Mouse (Mus musculus) fat pad, adult 2 months (tissue): Measurements from ENCODE around the gene Tspear.

Experiments
- DNase-seq: peaks from one replicate; pipeline ENCODE4 v3.0.0-alpha.2; 2011; ENCODE audit warnings: low read depth, low spot score; ENCODE audit errors: extremely low read depth

The Tspear gene

GRCm38 (mm10) chr10:77864762-77865143 is 178.4 kb downstream of the Tspear start:
- DNase-seq, result no peak

- DNase-seq, result no peak
These were observed 181.2 kb downstream of the Tspear start for GRCm38 (mm10) chr10:77867546-77867945.

GRCm38 (mm10) chr10:77869651-77870050 is 183.3 kb downstream of the Tspear start:
- DNase-seq, result no peak

- no peak for DNase-seq
These were observed 192.6 kb downstream of the Tspear start for GRCm38 (mm10) chr10:77878985-77879384.

GRCm38 (mm10) chr10:77880305-77880704 is 193.9 kb downstream of the Tspear start:
- no peak for DNase-seq

- DNase-seq, result no peak
These were observed 196.2 kb downstream of the Tspear start for GRCm38 (mm10) chr10:77882553-77882952.

GRCm38 (mm10) chr10:77886007-77886747 is 199.8 kb downstream of the Tspear start:
- DNase-seq, result no peak

- DNase-seq, result no peak
These were observed 204.7 kb downstream of the Tspear start for GRCm38 (mm10) chr10:77890987-77891565.

GRCm38 (mm10) chr10:77895562-77895961 is 209.2 kb downstream of the Tspear start:
- no peak for DNase-seq

GRCm38 (mm10) chr10:77900126-77900525 is 213.8 kb downstream of the Tspear start:
- DNase-seq, result no peak

GRCm38 (mm10) chr10:77900903-77901818 is 214.8 kb downstream of the Tspear start:
- DNase-seq, result no peak

- no peak for DNase-seq
These were observed 215.5 kb downstream of the Tspear start for GRCm38 (mm10) chr10:77901871-77902210.

GRCm38 (mm10) chr10:77902211-77902893 is 216.0 kb downstream of the Tspear start, which contains the start of gene Lrrc3:
TSS of gene Lrrc3 (minus strand) at chr10:77902536.
- no peak for DNase-seq

- DNase-seq, result peak; percentile 10
These were observed 216.7 kb downstream of the Tspear start for GRCm38 (mm10) chr10:77902894-77903715.

GRCm38 (mm10) chr10:77912605-77913004 is 226.2 kb downstream of the Tspear start:
- no peak for DNase-seq

GRCm38 (mm10) chr10:77913292-77913691 is 226.9 kb downstream of the Tspear start:
- no peak for DNase-seq

GRCm38 (mm10) chr10:77916636-77917335 is 230.4 kb downstream of the Tspear start:
- no peak for DNase-seq

GRCm38 (mm10) chr10:77921009-77921408 is 234.6 kb downstream of the Tspear start:
- DNase-seq, result no peak

- peak; percentile 16 for DNase-seq
These were observed 236.3 kb downstream of the Tspear start for GRCm38 (mm10) chr10:77922681-77923080.

GRCm38 (mm10) chr10:77926140-77926539 is 239.8 kb downstream of the Tspear start:
- no peak for DNase-seq
